22 mouse cellular contexts compared by ENCODE assay signal in the genomic region with DNA sequence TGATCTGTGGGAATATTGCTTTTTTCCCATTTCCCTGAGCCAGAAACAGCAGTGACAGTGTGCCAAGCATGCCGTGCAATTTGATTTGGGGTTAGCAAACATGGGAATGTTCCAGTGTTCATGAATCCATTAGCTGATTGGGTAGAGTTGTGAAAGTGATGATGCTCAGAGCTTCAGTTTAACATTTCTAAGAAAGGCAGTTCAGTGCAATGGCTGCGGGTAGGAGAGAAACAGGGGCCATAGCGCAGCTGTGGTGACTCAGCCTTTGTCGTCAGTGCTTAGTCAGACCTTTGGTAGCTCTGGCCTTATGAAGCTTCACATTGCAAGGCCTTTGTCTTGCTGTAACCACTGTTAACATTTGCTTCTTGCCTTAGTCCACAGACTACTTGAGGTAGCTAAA.
DNase-seq lines count a peak whose midpoint lies in the region; ATAC-seq and TF ChIP-seq lines count a peak whose summit lies in the region.
"Had no signal": no experiment of that assay in that cellular context is flagged by ENCODE, and none has a peak within 500 bp of the region (broad histone marks: within the 10 kb centered on the region; RNA-seq: fewer than 3 reads in every experiment).

No protein-coding gene starts in this region.

- no peaks in the 10 kb centered on the region for H3K9me3 ChIP-seq in kidney, embryonic 15.5 days (replicated peaks)
- H3K9me3 ChIP-seq: heart, embryonic 13.5 days; limb, embryonic 13.5 days; neural tube, embryonic 12.5 days had no signal

- no peak overlapping the region for H3K9ac ChIP-seq in kidney, embryonic 15.5 days
- H3K9ac ChIP-seq: heart, embryonic 13.5 days; limb, embryonic 13.5 days; neural tube, embryonic 12.5 days had no signal

- no peak for TF ChIP-seq CTCF in layer of hippocampus, adult 2 months (conservative IDR thresholded peaks at IDR 0.05)

- H3K27ac ChIP-seq in layer of hippocampus, adult 2 months, result peak overlapping the region; percentile 14; the same call in 1 of the 2 replicates
- H3K27ac ChIP-seq in kidney, embryonic 15.5 days, result no peak overlapping the region
- H3K27ac ChIP-seq: gastrocnemius, adult 2 months; heart, embryonic 13.5 days; limb, embryonic 13.5 days; neural tube, embryonic 12.5 days; stomach, postnatal 0 days had no signal

- no peaks in the 10 kb centered on the region for H3K4me1 ChIP-seq in kidney, embryonic 15.5 days
- H3K4me1 ChIP-seq: heart, embryonic 13.5 days; limb, embryonic 13.5 days; neural tube, embryonic 12.5 days had no signal

- no peak overlapping the region for H3K4me2 ChIP-seq in kidney, embryonic 15.5 days
- H3K4me2 ChIP-seq: heart, embryonic 13.5 days; limb, embryonic 13.5 days; neural tube, embryonic 12.5 days had no signal

- DNase-seq in adrenal gland, adult 2 months, result peak; percentile 51
- no peak for DNase-seq in adrenal gland, postnatal 4 days (ENCODE audit: low spot score in 2 of 2)
- DNase-seq in layer of hippocampus, adult 2 months (ENCODE audit: low spot score in 2 of 2), result no peak
- no peak for DNase-seq in layer of hippocampus, postnatal 36 days
- peak; percentile 18 for DNase-seq in adrenal gland, postnatal 25 days
- no peak for DNase-seq in B cell, adult 2 months
- no peak for DNase-seq in cerebellum, postnatal 25 days
- DNase-seq: cerebellum, postnatal 36 days; gastrocnemius, adult 2 months; heart, postnatal 36 days; kidney, postnatal 36 days; lung, postnatal 10 days; right cerebral cortex, postnatal 25 days; thymus, postnatal 14 days had no signal

- no peak overlapping the region for H3K4me3 ChIP-seq in layer of hippocampus, adult 2 months
- H3K4me3 ChIP-seq in kidney, embryonic 15.5 days (replicated peaks), result no peak overlapping the region
- H3K4me3 ChIP-seq: gastrocnemius, adult 2 months; heart, embryonic 13.5 days; limb, embryonic 13.5 days; neural tube, embryonic 12.5 days had no signal

- no peaks in the 10 kb centered on the region for H3K27me3 ChIP-seq in kidney, embryonic 15.5 days
- H3K27me3 ChIP-seq: heart, embryonic 13.5 days; limb, embryonic 13.5 days; neural tube, embryonic 12.5 days had no signal

- 95% methylated on average over 4 of the region's 4 CpGs for WGBS in kidney, embryonic 15.5 days

- H3K36me3 ChIP-seq in kidney, embryonic 15.5 days, result no peaks in the 10 kb centered on the region
- H3K36me3 ChIP-seq: limb, embryonic 13.5 days; neural tube, embryonic 12.5 days had no signal

- ATAC-seq in kidney, embryonic 15.5 days (replicated peaks; ENCODE audit: low FRiP score), result no peak
- ATAC-seq: hindbrain, embryonic 16.5 days; intestine, postnatal 0 days; midbrain, embryonic 16.5 days had no signal

Comparison
In these comparisons a context has a peak if more than half of its experiments do, and no peak if none do; other contexts are left out.
1. DNase-seq: peak in adrenal gland, adult 2 months (single experiment) and adrenal gland, postnatal 25 days (single experiment); none in adrenal gland, postnatal 4 days (0 of 2), layer of hippocampus, adult 2 months (0 of 2), layer of hippocampus, postnatal 36 days (0 of 2), B cell, adult 2 months (0 of 2) and cerebellum, postnatal 25 days (0 of 2).